Mouse (Mus musculus): Measurements from ENCODE around the gene Tsnax. TPM values are rescaled to one million over a fixed set of nuclear protein-coding genes. Genes with fewer than 3 reads are reported as not detected.

The Tsnax gene
- polyA plus RNA-seq, 1 experiment, result 0.57 TPM

DNA sequence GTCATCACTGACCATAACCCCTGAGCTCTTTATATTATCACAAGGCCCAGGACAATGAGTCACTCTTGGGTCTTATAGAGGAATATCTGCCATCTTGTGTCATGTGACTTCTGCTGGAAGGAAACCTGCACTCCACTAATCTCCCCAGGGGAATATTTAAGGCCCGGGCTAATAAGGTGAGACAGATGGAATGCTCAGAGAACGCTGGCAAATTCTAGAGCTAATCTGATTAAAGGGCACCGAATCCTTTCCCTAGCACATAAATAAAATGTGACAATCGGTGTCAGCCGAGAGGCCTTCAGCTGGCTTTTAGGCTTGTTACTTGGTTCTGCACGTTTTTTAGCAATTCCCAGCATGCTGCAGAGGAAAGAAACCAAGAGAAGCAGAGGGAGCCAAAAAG is 56.9 kb downstream of the Tsnax start:
- TF ChIP-seq GATA1 (IDR thresholded peaks at IDR 0.05; ENCODE audit: low read length), result no peak
- TF ChIP-seq TAL1 (IDR thresholded peaks at IDR 0.05; ENCODE audit: low read length), result no peak
- H3K36me3 ChIP-seq (ENCODE audit: control insufficient read depth), result no peaks in the 10 kb centered on the region
- no peaks in the 10 kb centered on the region for H3K27me3 ChIP-seq (ENCODE audit: control insufficient read depth)
- no peaks in the 10 kb centered on the region for H3K9me3 ChIP-seq (ENCODE audit: control insufficient read depth, low read length)
- no peak overlapping the region for H3K4me3 ChIP-seq (replicated peaks)
- H3K4me1 ChIP-seq (ENCODE audit: control insufficient read depth), result no peaks in the 10 kb centered on the region; the same call in 1 of the 2 replicates

DNA sequence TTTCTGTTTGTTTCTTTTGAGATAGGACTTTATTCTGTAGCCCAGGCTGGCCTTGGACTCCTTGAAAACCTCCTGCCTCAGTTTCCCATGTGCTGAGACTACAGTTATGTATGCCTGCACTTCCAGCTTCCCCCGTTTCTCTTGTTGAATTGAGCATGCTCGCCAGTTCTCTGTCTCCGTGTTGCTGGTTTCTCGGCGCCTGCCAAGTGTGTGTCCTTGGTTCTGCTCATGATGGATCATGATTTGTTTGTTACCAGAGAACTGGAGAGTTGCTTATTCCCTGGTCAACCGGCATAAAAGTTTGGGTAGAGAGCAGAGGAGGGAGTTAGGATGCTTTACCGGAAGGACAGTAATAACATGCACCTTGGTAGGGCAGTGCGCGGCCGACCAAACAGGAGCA is 61.3 kb downstream of the Tsnax start:
- TF ChIP-seq GATA1 (IDR thresholded peaks at IDR 0.05; ENCODE audit: low read length) (no peak), TAL1 (IDR thresholded peaks at IDR 0.05; ENCODE audit: low read length) (no peak)
- Histone ChIP-seq H3K9me3 (ENCODE audit: control insufficient read depth, low read length) (no peaks in the 10 kb centered on the region), H3K36me3 (ENCODE audit: control insufficient read depth) (no peaks in the 10 kb centered on the region), H3K27me3 (ENCODE audit: control insufficient read depth) (no peaks in the 10 kb centered on the region), H3K4me1 (ENCODE audit: control insufficient read depth) (no peaks in the 10 kb centered on the region), H3K4me3 (replicated peaks) (no peak overlapping the region)

DNA sequence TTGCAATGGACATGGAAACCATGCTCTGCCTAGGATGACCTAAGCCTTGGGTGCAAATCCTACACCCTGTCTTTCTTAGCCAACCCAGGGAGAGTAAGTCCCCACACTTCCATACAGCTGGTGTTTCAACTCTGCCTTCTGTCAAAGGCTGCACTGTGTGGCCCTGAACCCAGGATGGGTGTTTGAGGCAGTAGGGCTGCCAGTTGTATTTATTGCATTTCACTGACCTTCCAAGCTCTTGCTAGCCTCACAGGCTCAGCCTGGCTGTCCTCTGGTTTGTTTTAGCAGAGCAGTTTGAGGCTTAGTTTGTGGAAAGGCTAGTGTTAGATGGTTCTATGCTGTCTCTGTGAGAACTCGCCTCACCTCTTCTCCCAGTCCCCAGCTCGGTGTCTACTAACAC is 61.8 kb downstream of the Tsnax start:
- Histone ChIP-seq H3K27me3 (ENCODE audit: control insufficient read depth) (no peaks in the 10 kb centered on the region), H3K4me1 (ENCODE audit: control insufficient read depth) (no peaks in the 10 kb centered on the region), H3K4me3 (replicated peaks) (no peak overlapping the region), H3K36me3 (ENCODE audit: control insufficient read depth) (no peaks in the 10 kb centered on the region), H3K9me3 (ENCODE audit: control insufficient read depth, low read length) (no peaks in the 10 kb centered on the region)
- no peak for TF ChIP-seq GATA1 (IDR thresholded peaks at IDR 0.05; ENCODE audit: low read length)
- no peak for TF ChIP-seq TAL1 (IDR thresholded peaks at IDR 0.05; ENCODE audit: low read length)

DNA sequence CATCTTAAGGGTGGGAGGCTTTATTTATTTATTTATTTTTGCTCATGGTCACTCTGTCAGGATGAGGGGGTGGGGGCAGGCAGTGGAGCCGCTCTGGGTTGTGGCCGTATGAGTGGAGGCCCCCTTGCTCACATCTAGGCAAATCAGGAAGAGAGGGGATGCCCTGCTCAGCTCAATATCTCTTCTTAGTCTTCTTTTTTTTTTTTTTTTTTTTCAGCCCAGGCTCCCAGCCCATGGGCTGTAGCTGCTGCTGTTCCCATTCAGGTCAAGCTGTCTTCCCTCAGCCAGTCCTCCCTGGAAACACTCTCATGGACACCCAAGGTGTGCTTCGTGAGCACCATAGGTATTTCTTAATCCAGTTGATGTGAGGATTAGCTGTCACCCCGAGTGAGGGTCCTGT is 62.6 kb downstream of the Tsnax start:
- no peaks in the 10 kb centered on the region for H3K4me1 ChIP-seq (ENCODE audit: control insufficient read depth)
- H3K36me3 ChIP-seq (ENCODE audit: control insufficient read depth), result no peaks in the 10 kb centered on the region
- no peaks in the 10 kb centered on the region for H3K9me3 ChIP-seq (ENCODE audit: control insufficient read depth, low read length)
- H3K4me3 ChIP-seq (replicated peaks), result no peak overlapping the region
- H3K27me3 ChIP-seq (ENCODE audit: control insufficient read depth), result no peaks in the 10 kb centered on the region
- no peak for TF ChIP-seq TAL1 (IDR thresholded peaks at IDR 0.05; ENCODE audit: low read length)
- no peak for TF ChIP-seq GATA1 (IDR thresholded peaks at IDR 0.05; ENCODE audit: low read length)

DNA sequence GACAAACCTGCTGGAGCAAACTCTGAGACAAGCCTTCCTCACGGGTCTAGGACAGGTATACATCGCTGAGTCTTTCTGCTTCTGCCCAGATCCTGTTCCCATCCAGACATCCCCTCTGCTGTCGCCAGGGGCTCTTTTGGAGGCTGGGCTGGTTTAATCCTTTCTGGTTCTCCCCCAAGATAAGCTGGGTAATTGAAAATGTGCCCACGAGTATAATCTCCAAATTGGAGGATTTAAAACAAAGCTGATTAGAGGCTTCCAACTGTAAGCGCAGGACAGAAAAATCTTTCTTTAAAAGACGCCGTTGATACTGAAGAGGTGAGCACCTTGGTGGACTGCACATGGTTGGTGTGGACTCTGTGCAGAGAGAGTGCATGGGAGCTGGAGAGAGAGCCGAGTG is 64.5 kb downstream of the Tsnax start:
- H3K27me3 ChIP-seq (ENCODE audit: control insufficient read depth), result no peaks in the 10 kb centered on the region
- H3K4me1 ChIP-seq (ENCODE audit: control insufficient read depth), result no peaks in the 10 kb centered on the region
- no peak overlapping the region for H3K4me3 ChIP-seq (replicated peaks)
- no peak for TF ChIP-seq TAL1 (IDR thresholded peaks at IDR 0.05; ENCODE audit: low read length)
- H3K9me3 ChIP-seq (ENCODE audit: control insufficient read depth, low read length), result no peaks in the 10 kb centered on the region
- H3K36me3 ChIP-seq (ENCODE audit: control insufficient read depth), result no peaks in the 10 kb centered on the region

DNA sequence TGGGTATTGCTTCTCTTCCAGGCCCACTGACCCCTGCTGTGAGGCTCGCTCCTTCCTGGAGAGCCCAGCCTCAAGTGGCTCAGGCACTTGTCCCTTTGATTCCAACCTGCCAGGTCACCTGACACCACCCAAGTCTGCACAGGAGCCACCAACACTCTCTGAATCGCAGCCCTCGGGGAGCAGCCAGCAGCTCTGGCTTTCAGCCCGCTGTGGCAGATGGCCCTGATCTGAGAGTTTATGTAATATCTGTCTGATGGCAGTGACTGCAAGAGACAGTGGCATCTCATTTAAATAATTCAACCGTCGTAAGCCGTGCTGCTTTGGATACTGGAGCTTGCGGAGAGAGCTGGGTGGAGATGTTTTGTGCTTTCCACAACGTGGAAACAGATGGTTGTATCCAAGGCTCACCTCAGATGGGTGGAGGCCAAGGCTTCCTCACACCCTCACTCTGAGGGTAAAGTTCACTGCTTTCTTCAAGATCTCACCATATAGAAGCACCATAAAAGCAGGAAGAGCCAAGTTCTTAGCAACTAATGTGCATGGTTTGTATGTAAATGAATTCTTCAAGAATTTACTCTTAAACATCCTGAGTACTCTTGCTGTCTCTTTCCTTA is 66.1 kb downstream of the Tsnax start:
- H3K27me3 ChIP-seq (ENCODE audit: control insufficient read depth), result no peaks in the 10 kb centered on the region
- TF ChIP-seq GATA1 (IDR thresholded peaks at IDR 0.05; ENCODE audit: low read length) (no peak), TAL1 (IDR thresholded peaks at IDR 0.05; ENCODE audit: low read length) (no peak)
- H3K4me3 ChIP-seq (replicated peaks), result no peak overlapping the region
- no peaks in the 10 kb centered on the region for H3K36me3 ChIP-seq (ENCODE audit: control insufficient read depth)
- no peaks in the 10 kb centered on the region for H3K9me3 ChIP-seq (ENCODE audit: control insufficient read depth, low read length)
- H3K4me1 ChIP-seq (ENCODE audit: control insufficient read depth), result no peaks in the 10 kb centered on the region

GRCm38 (mm10) chr8:125080388-125081344 is 67.9 kb downstream of the Tsnax start:
- no peak for TF ChIP-seq GATA1 (IDR thresholded peaks at IDR 0.05; ENCODE audit: low read length)
- TF ChIP-seq TAL1 (IDR thresholded peaks at IDR 0.05; ENCODE audit: low read length), result no peak
- no peaks in the 10 kb centered on the region for H3K9me3 ChIP-seq (ENCODE audit: control insufficient read depth, low read length)
- H3K36me3 ChIP-seq (ENCODE audit: control insufficient read depth), result no peaks in the 10 kb centered on the region
- H3K4me1 ChIP-seq (ENCODE audit: control insufficient read depth), result no peaks in the 10 kb centered on the region
- H3K4me3 ChIP-seq (replicated peaks), result no peak overlapping the region
- H3K27me3 ChIP-seq (ENCODE audit: control insufficient read depth), result no peaks in the 10 kb centered on the region

- Histone ChIP-seq H3K9me3 (ENCODE audit: control insufficient read depth, low read length) (no peaks in the 10 kb centered on the region), H3K4me1 (ENCODE audit: control insufficient read depth) (no peaks in the 10 kb centered on the region)
These were observed 70.9 kb downstream of the Tsnax start for GRCm38 (mm10) chr8:125083746-125084145.

More at GRCm38 (mm10) chr8:125083746-125084145, 70.9 kb downstream of the Tsnax start:
- Histone ChIP-seq H3K27me3 (ENCODE audit: control insufficient read depth) (no peaks in the 10 kb centered on the region), H3K36me3 (ENCODE audit: control insufficient read depth) (no peaks in the 10 kb centered on the region), H3K4me3 (replicated peaks) (no peak overlapping the region)
- TF ChIP-seq GATA1 (IDR thresholded peaks at IDR 0.05; ENCODE audit: low read length) (no peak), TAL1 (IDR thresholded peaks at IDR 0.05; ENCODE audit: low read length) (no peak)

Other genes with a start within 250 kb of the Tsnax start
- gene Trim67, start 219.9 kb upstream of the Tsnax start, polyA plus RNA-seq (2012), result not detected in 2 replicates
- 4.4 and 6.1 TPM in 2 replicates for gene Gnpat, start 150.0 kb upstream of the Tsnax start, polyA plus RNA-seq (2012)
- 0.82 and 0.93 TPM in 2 replicates for gene 2810004N23Rik, start 149.9 kb upstream of the Tsnax start, polyA plus RNA-seq (2012)
- 0.10 and 0.18 TPM in 2 replicates for gene Exoc8, start 115.3 kb upstream of the Tsnax start, polyA plus RNA-seq (2012)
- 0.20 and 0.28 TPM in 2 replicates for gene Sprtn, start 115.1 kb upstream of the Tsnax start, polyA plus RNA-seq (2012)
- 0.56 and 0.81 TPM in 2 replicates for gene Egln1, start 63.7 kb upstream of the Tsnax start, polyA plus RNA-seq (2012)
- gene Disc1, start 41.2 kb downstream of the Tsnax start, polyA plus RNA-seq (2012), result not detected in 2 replicates

Data from erythroblast, embryonic 14.5 days (primary cell).